Mouse (Mus musculus) mesoderm, embryonic 11.5 days (tissue): ENCODE data around the gene Plekha5.

Source experiments
- DNase-seq: peaks from one replicate; pipeline ENCODE4 v3.0.0-alpha.2; 2012; ENCODE audit warnings: low read depth, low spot score

Gene Plekha5

DNA sequence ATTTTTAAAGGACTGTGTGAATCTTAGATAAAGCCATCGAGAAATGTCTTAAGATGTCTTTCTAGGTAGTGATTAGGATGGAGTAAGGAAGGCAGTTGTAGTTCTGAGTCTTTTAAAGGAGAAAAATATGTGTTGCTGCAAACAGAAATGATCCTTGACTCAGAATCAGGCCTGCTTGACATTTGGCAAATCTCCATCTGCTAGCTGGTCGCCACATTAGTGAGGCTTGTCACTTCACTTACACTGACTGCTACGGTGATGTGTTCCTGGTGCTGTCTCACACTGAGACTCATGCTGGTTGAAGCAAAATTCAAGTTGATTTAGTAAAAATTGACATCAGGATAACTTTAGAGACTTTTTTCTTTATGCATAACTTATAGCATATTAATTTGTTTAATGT, 32.0 kb downstream of the Plekha5 start:
- no peak for DNase-seq

- peak; percentile 46 for DNase-seq
Measured at GRCm38 (mm10) chr6:140456393-140457163, 32.7 kb downstream of the Plekha5 start.

- DNase-seq: no peak
Measured at GRCm38 (mm10) chr6:140460398-140460797, 36.5 kb downstream of the Plekha5 start.

- no peak for DNase-seq
Measured at GRCm38 (mm10) chr6:140464818-140465217, 41.0 kb downstream of the Plekha5 start.

DNA sequence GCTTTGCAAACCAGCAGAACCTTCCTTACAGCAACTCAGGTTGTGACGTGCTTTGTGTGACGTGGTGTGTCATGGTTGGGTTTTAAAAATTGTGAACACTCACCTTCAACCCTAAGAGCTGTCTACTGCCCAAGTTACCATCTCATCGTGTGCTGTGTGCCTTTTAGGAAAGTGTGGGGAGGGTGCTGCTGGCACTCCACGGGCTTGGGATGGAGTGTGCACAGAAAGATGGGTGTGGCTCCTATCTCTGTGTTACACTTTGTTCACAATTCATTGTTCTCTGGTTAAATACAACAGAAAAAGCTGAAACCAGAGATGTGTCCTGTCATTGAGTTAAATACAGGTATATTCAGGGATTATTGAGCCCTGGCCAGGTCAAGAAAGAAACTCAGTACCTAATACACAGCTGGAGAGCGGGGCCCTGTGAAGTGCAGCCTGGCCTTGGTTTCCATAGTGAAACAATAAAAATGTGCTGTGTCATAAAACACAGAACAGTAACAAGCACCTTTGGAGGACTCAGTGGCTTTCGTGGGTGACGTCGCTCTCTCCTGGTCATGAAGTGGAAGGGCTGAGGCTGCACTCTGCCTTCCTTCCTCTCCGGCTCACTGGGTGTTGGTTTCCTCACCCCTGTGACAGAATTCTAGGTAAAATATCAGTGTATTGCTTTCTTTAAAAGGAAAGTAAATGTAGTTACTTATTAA, 42.2 kb downstream of the Plekha5 start:
- peak; percentile 28 for DNase-seq

GRCm38 (mm10) chr6:140466841-140467240, 43.0 kb downstream of the Plekha5 start:
- DNase-seq: no peak

- no peak for DNase-seq
Measured at GRCm38 (mm10) chr6:140467851-140468250, 44.0 kb downstream of the Plekha5 start.

- no peak for DNase-seq
Measured at GRCm38 (mm10) chr6:140469791-140470190, 45.9 kb downstream of the Plekha5 start.

GRCm38 (mm10) chr6:140471751-140472150, 47.9 kb downstream of the Plekha5 start:
- no peak for DNase-seq

DNA sequence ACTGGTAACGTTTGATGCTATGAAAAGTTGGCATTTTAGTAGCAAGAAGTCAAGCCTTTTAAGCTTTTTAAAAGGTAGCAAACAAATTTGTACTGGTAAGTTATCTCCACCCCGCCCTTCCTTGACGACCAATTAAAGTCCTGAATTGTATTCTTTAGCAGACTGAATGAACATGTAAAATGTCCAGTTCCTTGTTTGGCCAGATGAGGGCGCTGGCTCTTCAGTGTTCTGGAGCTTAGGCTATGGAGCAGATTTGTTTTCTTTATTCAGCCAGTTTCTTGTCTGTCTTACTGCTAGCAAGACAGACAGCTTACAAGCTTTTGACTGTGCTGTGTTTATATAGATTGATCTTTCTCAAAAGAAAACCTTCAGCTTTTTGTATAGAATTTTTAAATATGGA, 48.5 kb downstream of the Plekha5 start:
- peak; percentile 63 for DNase-seq

- DNase-seq: no peak
Measured at GRCm38 (mm10) chr6:140475393-140476087, 51.7 kb downstream of the Plekha5 start.

DNA sequence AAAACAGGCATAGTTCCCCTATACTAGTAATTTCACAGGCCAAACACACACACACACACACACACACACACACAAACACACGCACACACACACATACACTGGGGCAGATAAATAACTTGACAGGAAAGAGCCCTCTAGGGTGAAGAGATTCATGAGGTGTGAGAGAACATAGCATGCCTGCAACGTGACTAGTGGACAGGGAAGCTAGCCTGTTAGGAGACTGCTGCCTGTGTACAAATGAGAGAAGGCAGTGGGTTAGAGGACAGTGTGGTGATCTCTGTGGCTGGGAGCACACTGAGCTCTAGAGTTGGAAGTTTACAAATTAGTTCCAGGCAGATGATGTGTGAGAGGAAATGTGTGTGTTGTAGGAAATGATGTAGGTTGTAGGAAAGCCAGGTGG, 53.1 kb downstream of the Plekha5 start:
- no peak for DNase-seq

DNA sequence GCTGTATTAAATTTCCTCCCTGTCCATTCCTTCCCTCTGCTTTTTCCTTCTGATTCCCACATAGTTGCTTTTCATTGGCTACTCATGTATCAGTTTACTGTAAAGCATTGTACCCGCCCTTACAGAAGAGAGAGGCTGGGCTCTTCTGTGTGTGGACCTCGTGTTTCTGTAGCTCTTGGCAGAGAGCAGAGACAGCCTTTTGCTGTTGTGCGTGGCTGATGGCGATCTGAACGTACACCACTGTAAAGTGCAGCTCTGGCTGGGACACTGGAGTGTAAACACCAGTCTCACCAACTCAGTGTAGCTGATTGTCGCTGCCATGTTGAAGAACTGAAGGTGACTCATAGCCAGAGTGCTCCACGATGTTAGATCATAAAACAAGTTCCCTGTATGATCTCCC, 54.2 kb downstream of the Plekha5 start:
- no peak for DNase-seq

DNA sequence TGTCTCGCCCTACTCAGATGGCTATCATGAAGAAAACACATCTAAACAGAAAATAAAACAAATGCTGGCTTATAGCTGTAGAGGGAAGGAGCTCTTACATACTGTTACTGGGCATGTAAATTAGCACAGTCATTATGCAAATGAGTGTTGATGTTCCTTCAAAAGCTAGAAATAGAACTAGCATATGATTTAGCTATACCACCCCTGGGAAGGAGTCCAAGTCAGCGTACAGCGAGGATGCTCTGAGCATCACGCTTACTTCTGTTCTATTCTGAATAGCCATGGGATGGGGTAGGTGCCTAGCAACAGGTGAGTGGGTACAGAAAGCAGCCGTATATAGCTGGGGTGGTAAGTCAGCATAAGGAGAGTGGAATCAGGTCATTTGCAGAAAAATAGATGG, 55.1 kb downstream of the Plekha5 start:
- DNase-seq: no peak

DNA sequence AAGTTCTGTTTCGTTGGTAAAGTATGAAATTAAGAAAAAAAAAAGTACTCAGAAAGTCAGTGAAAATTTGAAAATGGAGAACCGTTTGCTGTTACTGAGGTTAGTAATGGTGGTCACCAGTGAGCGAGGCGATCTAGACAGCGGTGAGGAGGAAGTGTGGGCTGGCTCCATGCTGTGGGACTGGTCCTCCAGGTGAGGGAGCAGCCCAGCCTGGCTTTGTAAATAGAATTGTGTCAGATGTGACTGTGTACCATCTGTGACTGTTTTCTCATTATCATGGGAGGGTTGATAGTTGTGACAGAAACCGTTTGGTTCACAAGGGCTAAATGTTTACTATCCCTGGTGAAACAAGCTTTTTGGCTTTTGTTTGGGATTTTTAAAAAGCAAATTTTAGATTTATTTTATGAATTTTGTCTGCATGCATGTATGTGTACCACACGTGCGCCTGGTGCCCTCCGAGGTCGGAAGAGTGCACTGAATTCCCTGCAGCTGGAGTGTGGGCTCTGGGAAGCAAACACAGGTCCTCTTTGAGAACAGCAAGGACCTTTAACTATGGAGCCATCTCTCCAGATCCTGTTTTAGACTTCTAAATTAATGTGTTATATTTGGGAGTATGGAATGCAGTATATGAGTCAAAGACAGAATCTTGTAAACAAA, 56.7 kb downstream of the Plekha5 start:
- DNase-seq: no peak

DNA sequence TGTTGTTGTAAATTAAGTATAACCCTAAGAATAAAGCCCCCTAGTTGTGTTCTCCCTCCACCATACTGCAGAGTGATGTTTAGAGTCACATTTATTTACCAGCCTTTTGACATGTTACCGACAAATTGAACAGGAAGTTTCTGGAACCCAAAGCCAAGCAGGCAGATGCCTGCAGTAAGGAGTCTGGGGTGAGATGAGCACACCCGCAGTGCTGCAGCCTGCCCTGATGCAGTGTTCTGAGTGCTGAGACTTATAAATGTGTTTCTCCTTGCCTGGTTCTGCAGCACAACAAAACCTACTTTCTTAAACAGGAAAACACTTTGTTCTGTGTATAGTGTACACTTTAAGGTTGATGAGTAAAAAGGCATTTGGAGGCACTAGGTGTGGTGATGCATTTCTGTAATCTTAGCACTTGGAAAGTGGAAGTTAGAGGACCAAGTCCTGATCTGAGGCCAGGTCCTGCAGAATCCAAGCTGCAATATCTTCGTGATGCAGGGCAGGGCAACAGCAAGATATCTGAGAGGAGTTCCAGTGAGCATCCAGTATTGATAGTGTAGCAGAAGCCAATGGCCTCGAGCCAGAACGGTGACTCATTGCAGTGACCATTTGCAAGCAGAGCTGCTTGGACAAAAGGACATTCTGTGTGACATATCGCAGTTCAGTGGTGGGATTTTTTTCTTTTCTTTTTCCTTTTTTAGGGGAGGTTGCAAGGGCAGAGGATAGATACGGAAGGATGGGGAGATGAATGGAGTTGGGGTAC, 58.0 kb downstream of the Plekha5 start:
- DNase-seq: no peak

DNA sequence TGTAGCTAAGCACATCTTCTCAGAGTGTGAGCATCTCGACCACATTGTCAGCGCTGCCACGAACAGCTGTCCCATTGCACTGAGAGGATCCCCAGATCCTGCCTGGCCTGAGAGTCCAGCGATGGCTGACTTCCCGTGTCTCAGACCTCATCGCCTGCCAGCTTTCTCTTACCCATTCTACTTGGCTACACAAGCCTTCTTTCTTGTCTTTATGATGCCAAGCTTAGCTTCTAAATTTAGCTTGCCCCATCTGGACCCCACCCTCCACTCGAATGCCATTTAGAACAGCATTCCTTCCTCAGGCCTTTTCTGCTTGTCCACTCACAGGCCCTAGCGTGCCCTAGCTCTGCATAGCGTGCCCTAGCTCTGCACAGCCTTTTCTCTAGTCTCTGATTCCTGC, 60.3 kb downstream of the Plekha5 start:
- no peak for DNase-seq

- no peak for DNase-seq
Measured at GRCm38 (mm10) chr6:140485636-140486035, 61.8 kb downstream of the Plekha5 start.

DNA sequence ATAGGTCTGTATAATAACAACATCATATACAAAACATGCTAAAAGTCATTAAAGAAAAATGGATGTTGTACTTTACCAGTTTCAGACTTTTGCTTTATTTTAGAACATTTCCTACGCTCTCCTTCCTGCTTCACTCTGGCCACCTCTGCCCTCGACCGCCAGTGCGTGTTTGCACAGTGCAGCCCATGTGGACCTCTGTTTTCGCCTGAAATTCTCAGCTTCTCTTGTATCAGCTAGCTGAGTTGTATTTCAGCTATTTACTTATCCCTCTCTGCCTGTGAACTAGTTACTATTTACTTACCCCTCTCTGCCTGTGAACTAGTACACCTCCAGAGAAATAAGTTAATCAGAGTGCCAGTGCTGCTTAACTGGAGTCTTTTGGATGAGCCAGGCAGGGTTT, 62.8 kb downstream of the Plekha5 start:
- no peak for DNase-seq

GRCm38 (mm10) chr6:140487489-140487888, 63.6 kb downstream of the Plekha5 start:
- peak; percentile 36 for DNase-seq

DNA sequence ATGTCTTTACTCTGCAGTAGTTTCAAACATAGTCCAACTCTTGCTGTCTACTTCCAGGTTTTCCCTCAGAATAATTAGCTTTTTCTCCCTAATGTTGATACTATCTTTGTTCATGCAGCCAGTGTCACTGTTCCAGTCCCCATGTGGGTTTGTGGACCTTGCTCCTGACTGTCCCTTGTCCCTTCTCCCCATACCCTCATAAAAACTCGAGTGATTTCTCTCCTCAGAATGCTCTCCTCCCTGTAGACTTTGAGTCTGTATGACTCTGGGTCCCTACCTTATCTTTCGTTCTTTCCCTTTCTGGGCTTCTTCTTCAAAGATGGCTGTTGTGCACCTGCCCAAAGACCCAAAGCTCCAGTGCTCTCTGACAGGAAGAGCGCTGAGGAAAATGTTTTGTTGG, 64.8 kb downstream of the Plekha5 start:
- no peak for DNase-seq
